Mouse (Mus musculus) spleen, adult 2 months (tissue): Measurements from ENCODE around the gene Gm20388. TPM values are rescaled to one million over a fixed set of nuclear protein-coding genes. Genes with fewer than 3 reads are reported as not detected.

Experiments
- DNase-seq, 2 experiments: peaks; one replicate each; pipeline versions ENCODE4 v3.0.0 to v3.0.0-alpha.2; 2012 to 2021; ENCODE audit warnings: low spot score in 2 of 2, low read depth in 1 of 2
- H3K27ac ChIP-seq: fragments of 200-500 bp; 2 replicates; pipeline ENCODE4 v1.5.1; 2012; ENCODE audit warnings: low read length, inconsistent platforms; ENCODE audit not compliant: insufficient read depth
- H3K27me3 ChIP-seq: fragments of 200-500 bp; 2 replicates; pipeline ENCODE4 v1.6.1; 2012; ENCODE audit warnings: mild to moderate bottlenecking, moderate library complexity, low read length, inconsistent platforms; ENCODE audit not compliant: control insufficient read depth, insufficient read depth
- H3K36me3 ChIP-seq: fragments of 200-500 bp; 2 replicates; pipeline ENCODE4 v1.6.1; 2012; ENCODE audit warnings: mild to moderate bottlenecking, low read length, inconsistent platforms; ENCODE audit not compliant: control insufficient read depth, insufficient read depth
- H3K4me1 ChIP-seq: fragments of 200-500 bp; 2 replicates; pipeline ENCODE4 v1.6.1; 2011; ENCODE audit warnings: inconsistent platforms; ENCODE audit not compliant: control insufficient read depth, insufficient read depth, insufficient read length
- H3K4me3 ChIP-seq: fragments of 200-500 bp; 2 replicates; pipeline ENCODE4 v1.5.1; 2011; ENCODE audit warnings: mild to moderate bottlenecking, inconsistent platforms; ENCODE audit not compliant: insufficient read depth, insufficient read length; ENCODE audit errors: extremely low read depth
- CTCF ChIP-seq: fragments of 200-500 bp; IDR thresholded peaks from 2 replicates; pipeline ENCODE4 v1.5.1; 2011; ENCODE audit warnings: mild to moderate bottlenecking, inconsistent platforms; ENCODE audit not compliant: insufficient read depth, insufficient read length, insufficient replicate concordance; ENCODE audit errors: extremely low read depth
- POLR2A ChIP-seq: fragments of 200-500 bp; IDR thresholded peaks from 2 replicates; pipeline ENCODE4 v1.6.1; 2011; ENCODE audit warnings: low read depth, low read length, inconsistent platforms
- WGBS: fragments of 180-500 bp; shearing (Covaris S2); methylation state at CpG from one replicate; pipeline ENCODE4 v1.1.7; 2018; 5-methylcytosine and 5-hydroxymethylcytosine counted together
- polyA plus RNA-seq: library from polyadenylated mRNA; depleted of rRNA; stranded (reverse); fragments of >200 nt; gene quantifications from 2 replicates; pipeline ENCODE4 v1.2.3, GENCODE M21; 2012

Gene Gm20388
- polyA plus RNA-seq, 1 experiment = 26.1 TPM

DNA sequence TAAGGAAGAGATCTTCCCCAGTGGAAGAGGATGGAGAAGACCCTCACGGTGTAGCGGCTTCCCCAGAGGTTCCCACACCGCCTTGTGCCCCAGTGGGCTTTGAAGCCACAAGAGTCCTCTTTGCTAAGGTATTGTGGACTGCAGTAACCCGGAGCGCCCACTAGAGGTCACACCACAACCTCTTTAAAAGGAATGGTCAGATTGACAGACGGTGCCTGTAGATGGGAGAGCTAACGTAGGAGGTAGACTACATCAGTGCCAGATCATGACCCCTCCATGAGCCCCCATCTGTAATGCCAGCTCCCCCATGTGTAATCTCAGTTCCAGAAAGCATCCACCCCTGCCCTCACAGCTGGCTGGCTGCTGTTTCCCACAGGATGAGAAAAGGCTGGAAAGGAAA, 1636.5 kb downstream of the Gm20388 start:
- TF ChIP-seq POLR2A (no peak), CTCF (peak; percentile 76; the same call in 1 of the 2 replicates)
- DNase-seq = peak; percentile 41 to 62
- H3K36me3 ChIP-seq = peaks cover 15% of the 10 kb centered on the region
- H3K27ac ChIP-seq = no peak overlapping the region
- no peak overlapping the region for H3K4me3 ChIP-seq
- no peaks in the 10 kb centered on the region for H3K4me1 ChIP-seq
- no peaks in the 10 kb centered on the region for H3K27me3 ChIP-seq
- WGBS = 3% methylated on average over 7 of the region's 7 CpGs

DNA sequence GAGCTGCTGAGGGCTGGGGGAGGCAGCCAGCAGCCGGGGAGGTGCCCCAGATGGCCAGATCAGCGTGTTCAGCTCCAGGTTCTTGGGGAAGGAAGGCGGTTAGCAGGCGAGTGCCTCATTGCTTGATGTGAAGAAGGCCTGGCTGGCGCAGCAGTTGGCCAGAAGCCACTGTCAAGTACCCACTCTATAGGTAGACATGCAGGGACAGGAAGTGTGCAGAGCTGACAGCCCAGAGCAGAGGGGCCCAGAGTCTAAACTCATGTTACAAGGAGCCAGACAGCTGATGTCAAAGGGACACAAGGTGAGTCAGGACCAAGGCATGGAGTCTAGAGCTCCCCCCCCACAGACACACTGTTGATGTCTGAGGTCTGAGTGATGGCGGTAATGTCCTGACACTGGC, 1639.4 kb downstream of the Gm20388 start:
- no peak overlapping the region for H3K27ac ChIP-seq
- 86% methylated on average over 6 of the region's 6 CpGs for WGBS
- DNase-seq = no peak
- peaks cover 32% of the 10 kb centered on the region for H3K36me3 ChIP-seq
- H3K27me3 ChIP-seq = no peaks in the 10 kb centered on the region
- no peaks in the 10 kb centered on the region for H3K4me1 ChIP-seq
- no peak for TF ChIP-seq CTCF
- no peak for TF ChIP-seq POLR2A
- no peak overlapping the region for H3K4me3 ChIP-seq

DNA sequence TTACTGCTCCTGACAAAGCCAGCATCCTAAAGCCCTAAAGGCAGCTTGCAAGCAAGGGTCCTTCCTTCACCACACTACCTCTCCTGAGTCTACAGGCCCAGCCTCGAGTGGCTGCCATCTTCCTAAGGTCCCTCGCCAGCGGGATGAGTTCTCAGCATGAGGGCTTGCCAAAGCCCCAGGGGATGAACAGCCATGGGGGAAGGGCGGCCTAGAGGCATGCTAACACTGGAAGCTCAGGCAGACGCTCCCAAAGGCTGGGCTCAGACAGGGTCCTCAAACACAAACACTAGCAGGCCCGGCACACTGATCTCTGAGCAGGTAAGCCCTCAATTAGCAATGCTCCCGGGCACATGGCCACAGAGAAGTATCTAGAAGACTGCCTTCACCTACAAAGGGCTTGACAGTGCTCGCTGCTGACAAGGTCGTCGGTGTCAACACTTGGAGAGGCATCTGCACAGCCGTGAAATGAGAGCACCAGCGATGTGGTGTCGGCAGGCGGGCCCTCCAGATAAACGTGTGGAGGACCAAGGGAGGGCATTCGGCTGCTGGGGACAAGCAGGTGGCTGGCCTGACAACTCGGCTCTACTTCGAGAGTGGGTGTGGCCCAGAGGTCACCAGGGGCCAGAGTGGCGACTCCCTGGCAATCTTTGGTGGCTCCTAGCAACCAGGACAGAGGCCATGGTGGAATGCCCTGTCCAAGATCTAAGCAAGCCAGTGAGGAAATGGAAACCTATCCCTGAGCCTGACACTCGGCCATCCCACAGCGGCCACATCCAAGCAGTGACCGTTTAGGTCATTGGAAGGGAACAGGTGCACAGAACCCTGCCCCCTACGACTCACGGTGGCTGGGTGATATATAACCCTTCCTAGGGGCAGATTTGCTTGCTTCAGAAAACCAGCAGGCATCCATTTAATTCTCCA, 1640.7 kb downstream of the Gm20388 start:
- 93% methylated on average over 24 of the region's 24 CpGs for WGBS
- no peak overlapping the region for H3K27ac ChIP-seq
- no peak overlapping the region for H3K4me3 ChIP-seq
- no peaks in the 10 kb centered on the region for H3K4me1 ChIP-seq
- DNase-seq = no peak
- TF ChIP-seq POLR2A = no peak
- no peak for TF ChIP-seq CTCF
- H3K36me3 ChIP-seq = peaks cover 38% of the 10 kb centered on the region
- H3K27me3 ChIP-seq = no peaks in the 10 kb centered on the region

DNA sequence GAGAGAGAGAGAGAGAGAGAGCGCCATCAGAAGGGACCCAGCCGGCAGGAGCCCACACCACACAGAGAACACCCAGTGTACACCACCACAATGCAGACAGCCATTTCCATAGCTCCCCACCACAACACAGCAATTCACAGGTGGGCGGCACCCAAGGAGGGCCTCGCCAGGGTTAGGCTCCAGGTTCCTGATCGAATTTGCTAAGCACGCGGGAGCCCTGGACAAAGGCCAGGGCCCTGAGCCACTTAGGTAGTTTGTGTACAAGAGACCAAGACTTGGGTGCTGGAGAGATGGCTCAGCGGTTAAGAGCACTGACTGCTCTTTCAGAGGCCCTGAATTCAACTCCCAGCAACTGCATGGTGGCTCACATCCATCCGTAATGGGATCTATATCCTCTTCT, 1641.9 kb downstream of the Gm20388 start:
- no peaks in the 10 kb centered on the region for H3K4me1 ChIP-seq
- WGBS = 88% methylated on average over 9 of the region's 9 CpGs
- H3K27me3 ChIP-seq = no peaks in the 10 kb centered on the region
- H3K4me3 ChIP-seq = no peak overlapping the region
- no peak overlapping the region for H3K27ac ChIP-seq
- peaks cover 38% of the 10 kb centered on the region for H3K36me3 ChIP-seq
- no peak for DNase-seq
- TF ChIP-seq POLR2A (no peak), CTCF (no peak)

DNA sequence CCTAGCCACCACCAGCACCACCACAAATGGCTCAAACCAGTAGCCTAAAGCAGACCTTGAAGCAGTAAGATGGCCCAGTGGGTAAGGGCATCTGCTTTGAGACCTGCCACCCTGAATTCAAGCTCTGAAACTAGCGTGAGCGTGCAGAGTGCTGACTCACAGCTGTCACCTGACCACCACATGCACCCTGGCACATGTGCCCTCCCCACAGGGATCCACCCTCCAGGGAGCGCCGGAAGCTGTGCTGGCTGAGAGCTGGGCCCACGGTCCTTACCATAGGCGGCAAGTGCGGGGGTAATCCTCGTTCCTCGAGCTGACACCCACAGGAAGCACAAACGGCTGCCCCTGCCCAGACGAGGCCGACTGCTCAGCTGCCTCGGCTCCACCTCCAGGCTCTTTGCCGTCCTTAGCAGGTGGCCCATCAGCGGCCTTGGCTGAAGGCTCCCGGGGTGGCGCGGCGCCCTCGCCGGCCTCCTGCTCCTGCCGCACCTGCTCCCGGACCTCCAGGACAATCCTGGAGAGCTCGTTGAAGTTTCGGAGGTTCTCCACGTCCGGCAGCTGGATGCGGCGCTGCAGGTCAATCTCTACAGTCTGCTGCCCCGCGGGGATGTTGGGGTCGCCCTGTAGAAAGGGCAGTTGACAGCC, 1643.3 kb downstream of the Gm20388 start:
- DNase-seq = no peak
- H3K4me1 ChIP-seq = no peaks in the 10 kb centered on the region
- H3K27me3 ChIP-seq = no peaks in the 10 kb centered on the region
- no peak overlapping the region for H3K4me3 ChIP-seq
- 93% methylated on average over 32 of the region's 32 CpGs for WGBS
- TF ChIP-seq CTCF (no peak), POLR2A (no peak)
- H3K36me3 ChIP-seq = peaks cover 40% of the 10 kb centered on the region
- no peak overlapping the region for H3K27ac ChIP-seq

DNA sequence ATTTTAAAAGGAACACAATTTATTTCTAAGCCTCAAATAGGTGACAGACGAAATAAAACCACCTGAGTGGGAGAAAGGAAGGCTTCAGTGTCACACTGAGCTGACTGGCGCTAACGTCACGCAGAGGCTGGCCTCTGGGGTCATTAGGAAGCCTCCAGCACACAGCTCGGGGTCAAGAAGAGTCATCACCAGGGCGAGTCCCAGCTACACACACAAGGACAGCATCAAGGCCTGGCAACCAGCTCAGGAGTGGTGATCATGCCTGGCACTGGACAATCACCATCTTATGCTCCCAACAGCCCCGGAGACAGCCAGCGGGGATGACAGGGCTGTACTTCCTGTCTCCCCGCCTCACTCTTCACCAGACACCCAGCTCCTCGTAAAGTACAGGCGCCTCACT, 1647.1 kb downstream of the Gm20388 start:
- H3K27me3 ChIP-seq = no peaks in the 10 kb centered on the region
- no peak overlapping the region for H3K4me3 ChIP-seq
- peaks cover 25% of the 10 kb centered on the region for H3K36me3 ChIP-seq
- WGBS = 93% methylated on average over 11 of the region's 11 CpGs
- TF ChIP-seq CTCF = no peak
- TF ChIP-seq POLR2A = no peak
- no peak overlapping the region for H3K27ac ChIP-seq
- DNase-seq = no peak
- no peaks in the 10 kb centered on the region for H3K4me1 ChIP-seq

DNA sequence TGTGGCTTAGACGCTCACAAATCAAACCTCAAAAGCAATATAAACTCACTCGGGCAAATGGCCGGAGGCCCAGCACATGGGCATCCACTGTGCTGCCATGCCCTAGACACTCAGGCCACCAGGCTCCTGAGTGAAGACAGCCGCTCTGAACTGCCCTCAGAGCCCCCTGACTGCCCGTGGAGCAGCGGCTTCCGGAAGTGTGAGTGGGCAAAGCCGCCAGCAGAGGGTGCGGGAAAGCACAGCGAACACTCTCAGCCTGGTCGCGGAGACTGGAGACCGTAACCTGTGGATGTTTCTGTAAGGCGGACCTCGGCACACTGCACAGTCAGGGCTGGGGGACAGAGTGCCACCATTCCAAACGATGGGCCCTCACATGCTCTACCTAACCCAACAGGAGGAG, 1647.9 kb downstream of the Gm20388 start:
- Histone ChIP-seq H3K27ac (no peak overlapping the region), H3K4me3 (no peak overlapping the region), H3K4me1 (no peaks in the 10 kb centered on the region), H3K27me3 (no peaks in the 10 kb centered on the region), H3K36me3 (peaks cover 22% of the 10 kb centered on the region)
- TF ChIP-seq CTCF (no peak), POLR2A (no peak)
- no peak for DNase-seq
- WGBS = 94% methylated on average over 16 of the region's 16 CpGs
